Mouse (Mus musculus) stomach, embryonic 14.5 days (tissue): Measurements from ENCODE around the gene Slc16a5. TPM values are rescaled to one million over a fixed set of nuclear protein-coding genes. Genes with fewer than 3 reads are reported as not detected.
"Not testable (repeated sequence)": the region's sequence is repeated elsewhere in the genome, so short reads cannot be mapped to it uniquely, and the experiment has no call there.

Source experiments
- ATAC-seq: fragments of 200-750 bp; cut with Nextera tagmentation; 2 replicates; pipeline ENCODE4 v1.8.0; 2017; ENCODE audit warnings: low read depth, moderate TSS enrichment; ENCODE audit not compliant: insufficient number of reproducible peaks, insufficient read depth, low FRiP score
- H3K27ac ChIP-seq: fragments of 300-500 bp; sonication (generic); 2 replicates; pipeline ENCODE4 v1.5.1; 2014; ENCODE audit warnings: mild to moderate bottlenecking, low read length, moderate library complexity, mixed read lengths
- H3K27me3 ChIP-seq: fragments of 300-500 bp; sonication (generic); 2 replicates; pipeline ENCODE4 v1.6.1; 2014; ENCODE audit warnings: low read length, control low read depth, mixed read lengths; ENCODE audit not compliant: control insufficient read depth, insufficient read depth
- H3K36me3 ChIP-seq: fragments of 300-500 bp; sonication (generic); 2 replicates; pipeline ENCODE4 v1.6.1; 2014; ENCODE audit warnings: mild to moderate bottlenecking, control low read depth, low read length, moderate library complexity, mixed read lengths; ENCODE audit not compliant: control insufficient read depth, insufficient read depth
- H3K4me1 ChIP-seq: fragments of 300-500 bp; sonication (generic); 2 replicates; pipeline ENCODE4 v1.6.1; 2014; ENCODE audit warnings: low read length, control low read depth, mixed read lengths; ENCODE audit not compliant: control insufficient read depth, insufficient read depth
- H3K4me2 ChIP-seq: fragments of 300-500 bp; sonication (generic); replicated peaks from 2 replicates; pipeline ENCODE4 v1.6.1; 2014; ENCODE audit warnings: low read depth, low read length, control low read depth
- H3K4me3 ChIP-seq: fragments of 300-500 bp; sonication (generic); 2 replicates; pipeline ENCODE4 v1.5.1; 2014; ENCODE audit warnings: low read depth, low read length, control low read depth
- H3K9ac ChIP-seq: fragments of 300-500 bp; sonication (generic); replicated peaks from 2 replicates; pipeline ENCODE4 v1.6.1; 2014; ENCODE audit warnings: low read depth, mild to moderate bottlenecking, control low read depth, low read length, moderate library complexity, mixed read lengths
- H3K9me3 ChIP-seq: fragments of 300-500 bp; sonication (generic); 2 replicates; pipeline ENCODE4 v1.6.1; 2016; ENCODE audit warnings: low read depth, low read length, control low read depth; ENCODE audit not compliant: control insufficient read depth
- WGBS: fragments of 180-500 bp; shearing (Covaris S2); extraction: QIAGEN DNeasy Blood & Tissue Kit; methylation state at CpG from one replicate; pipeline ENCODE4 v1.1.7; 2014; 5-methylcytosine and 5-hydroxymethylcytosine counted together
- polyA plus RNA-seq: library from polyadenylated mRNA; unstranded; fragments of >200 nt; fragmentation: Nextera tagmentation; extraction: Ambion mirVana; gene quantifications from 2 replicates; pipeline ENCODE4 v1.2.1, GENCODE M21; 2014

The Slc16a5 gene
- polyA plus RNA-seq, 1 experiment from 2014 or later: 0.32 TPM

DNA sequence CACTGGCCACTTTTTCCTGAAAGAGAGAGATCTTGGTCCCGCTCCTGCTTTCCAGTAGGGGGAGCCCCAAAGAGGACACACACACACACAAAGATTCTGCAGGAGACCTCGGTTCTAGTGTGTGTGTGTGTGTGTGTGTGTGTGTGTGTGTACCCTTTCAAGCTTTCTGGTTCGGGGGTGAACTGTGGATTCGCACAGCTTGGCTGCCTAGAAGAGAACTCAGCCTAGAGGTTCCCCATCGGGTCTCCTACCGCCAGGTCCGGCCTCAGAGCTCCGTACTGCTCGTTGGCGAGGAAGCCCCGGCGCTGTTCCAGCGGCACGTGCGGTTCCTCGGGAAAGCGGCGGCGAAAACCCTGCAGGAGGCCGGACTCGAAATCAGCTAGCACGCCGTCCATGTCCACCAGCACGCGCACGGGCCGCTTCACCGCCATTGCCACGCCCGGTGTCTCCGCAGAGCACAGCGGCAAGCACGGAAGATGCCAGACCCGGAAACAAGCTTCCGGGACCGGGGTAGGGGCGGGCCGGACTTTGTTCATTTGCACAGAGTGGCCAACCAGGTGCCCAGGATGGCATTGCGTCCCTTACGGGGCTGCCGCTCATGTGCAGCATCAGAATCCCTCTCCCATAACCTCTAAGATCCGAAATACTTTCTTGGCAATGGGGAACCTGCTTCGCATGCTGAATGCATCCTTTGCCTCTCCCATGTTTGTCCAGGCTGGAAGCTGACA is 29.2 kb downstream of the Slc16a5 start, which contains the start of gene Nt5c:
Nt5c (minus strand) TSS at position 507 of the 728 bp plus-strand sequence.
- peak within 1 kb of the TSS; percentile 82 for H3K27ac ChIP-seq
- no peaks in the 10 kb centered on the region for H3K27me3 ChIP-seq
- H3K9me3 ChIP-seq: no peaks in the 10 kb centered on the region
- H3K4me2 ChIP-seq: peak within 1 kb of the TSS; percentile 66
- peak within 1 kb of the TSS; percentile 55 for H3K4me3 ChIP-seq
- peaks cover 15% of the 10 kb centered on the region for H3K4me1 ChIP-seq
- WGBS: under 1% methylated on average over 43 of the region's 43 CpGs
- peak within 1 kb of the TSS; percentile 40 for H3K9ac ChIP-seq
- peaks cover 8% of the 10 kb centered on the region; the same call in 1 of the 2 replicates for H3K36me3 ChIP-seq
- ATAC-seq: peak; percentile 90

DNA sequence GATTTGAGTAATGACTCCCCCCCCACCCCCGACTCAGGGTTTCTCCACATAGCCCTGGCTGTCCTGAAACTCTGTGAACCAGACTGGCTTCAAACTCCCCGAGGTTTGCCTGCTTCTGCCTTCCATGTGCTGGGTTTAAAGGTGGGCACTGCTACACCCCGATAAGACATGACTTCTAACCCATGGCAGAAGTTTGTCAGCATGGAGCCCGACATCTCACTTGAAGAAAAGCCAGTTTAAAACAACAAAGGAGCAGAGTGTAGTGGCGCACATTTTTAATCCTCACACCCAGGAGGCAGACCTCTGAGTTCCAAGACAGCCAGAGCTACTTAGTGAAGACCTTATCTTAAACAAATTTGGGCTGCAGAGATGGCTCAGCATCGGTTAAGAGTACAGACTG is 30.1 kb downstream of the Slc16a5 start:
- Histone ChIP-seq H3K4me1 (peaks cover 15% of the 10 kb centered on the region), H3K27ac (no peak overlapping the region; the same call in 1 of the 2 replicates), H3K27me3 (no peaks in the 10 kb centered on the region), H3K36me3 (peaks cover 10% of the 10 kb centered on the region), H3K4me3 (peak overlapping the region; percentile 55), H3K9ac (no peak overlapping the region; the same call in 1 of the 2 replicates), H3K4me2 (peak overlapping the region; percentile 66), H3K9me3 (no peaks in the 10 kb centered on the region)
- no peak for ATAC-seq
- WGBS: 33% methylated on average over 6 of the region's 6 CpGs

DNA sequence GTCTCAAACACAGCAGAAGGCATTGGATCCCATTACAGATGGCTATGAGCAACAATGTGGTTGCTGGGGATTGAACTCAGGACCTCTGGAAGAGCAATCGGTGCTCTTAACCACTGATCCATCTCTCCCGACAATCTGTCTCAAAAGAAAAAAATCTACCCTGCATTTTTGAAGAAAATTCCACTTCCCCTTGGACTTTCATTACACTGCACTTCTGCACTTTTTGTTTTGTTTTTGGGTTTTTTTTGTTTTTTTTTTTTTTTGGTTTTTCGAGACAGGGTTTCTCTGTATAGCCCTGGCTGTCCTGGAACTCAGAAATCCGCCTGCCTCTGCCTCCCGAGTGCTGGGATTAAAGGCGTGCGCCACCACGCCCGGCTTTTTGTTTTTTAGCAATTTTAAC is 34.3 kb downstream of the Slc16a5 start:
- not testable (repeated sequence) for H3K27ac ChIP-seq, H3K9me3 ChIP-seq, H3K4me3 ChIP-seq, ATAC-seq, H3K27me3 ChIP-seq, H3K9ac ChIP-seq, H3K4me1 ChIP-seq, H3K4me2 ChIP-seq
- H3K36me3 ChIP-seq: peaks cover 37% of the 10 kb centered on the region
- WGBS: 83% methylated on average over 9 of the region's 9 CpGs

DNA sequence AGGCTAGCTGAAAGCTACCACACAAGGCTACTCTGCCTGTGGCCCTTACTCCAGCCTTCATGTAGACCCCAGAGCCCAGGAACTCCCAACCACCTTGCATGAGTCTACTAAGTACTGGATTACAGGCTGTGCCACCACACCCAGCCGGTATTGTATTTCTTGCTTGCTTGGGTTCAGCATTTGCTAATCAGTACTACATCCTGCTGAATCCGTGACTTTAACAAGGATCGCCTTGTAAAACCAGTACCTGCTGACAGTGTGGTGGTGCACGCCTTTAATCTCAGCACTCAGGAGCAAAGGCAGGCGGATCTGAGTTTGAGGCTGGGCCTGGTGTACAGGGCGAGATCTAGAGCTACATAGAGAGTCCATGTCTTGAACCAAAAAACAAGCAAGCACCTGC is 40.4 kb downstream of the Slc16a5 start:
- H3K4me2 ChIP-seq: no peak overlapping the region

GRCm38 (mm10) chr11:115506586-115506985 is 44.3 kb downstream of the Slc16a5 start:
- Histone ChIP-seq H3K4me2 (no peak overlapping the region), H3K27me3 (no peaks in the 10 kb centered on the region), H3K27ac (no peak overlapping the region), H3K4me3 (no peak overlapping the region), H3K36me3 (peaks cover 11% of the 10 kb centered on the region), H3K4me1 (peaks cover 34% of the 10 kb centered on the region), H3K9me3 (no peaks in the 10 kb centered on the region), H3K9ac (no peak overlapping the region)
- 68% methylated on average over 3 of the region's 3 CpGs for WGBS
- no peak for ATAC-seq

More for the DNA sequence above, 40.4 kb downstream of the Slc16a5 start:
- H3K27me3 ChIP-seq: no peaks in the 10 kb centered on the region
- no peak overlapping the region for H3K27ac ChIP-seq
- ATAC-seq: no peak
- H3K9me3 ChIP-seq: no peaks in the 10 kb centered on the region
- H3K9ac ChIP-seq: no peak overlapping the region
- no peak overlapping the region for H3K4me3 ChIP-seq
- peaks cover 1% of the 10 kb centered on the region; the same call in 1 of the 2 replicates for H3K4me1 ChIP-seq
- WGBS: 93% methylated on average over 6 of the region's 6 CpGs
- H3K36me3 ChIP-seq: peaks cover 44% of the 10 kb centered on the region

DNA sequence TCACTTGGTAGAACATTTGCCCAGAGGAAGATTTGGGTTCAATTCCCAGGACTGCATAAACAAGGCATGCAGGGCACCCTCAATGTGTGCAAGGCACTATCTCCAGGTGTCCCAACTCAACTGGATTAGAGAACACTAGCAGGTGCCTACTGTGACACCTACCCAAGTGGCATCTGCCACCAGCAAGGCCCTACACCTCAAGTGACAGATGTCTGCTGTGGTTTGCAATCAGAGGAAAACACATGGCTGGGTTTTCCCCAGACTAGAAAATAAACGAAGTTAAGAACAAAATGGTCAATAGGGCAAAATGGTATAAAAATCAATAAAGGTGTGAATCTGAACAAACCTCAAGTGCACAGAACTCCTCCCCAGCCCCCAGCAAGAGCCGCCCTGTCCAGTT is 45.8 kb downstream of the Slc16a5 start:
- Histone ChIP-seq H3K9me3 (no peaks in the 10 kb centered on the region), H3K27ac (no peak overlapping the region), H3K4me1 (peaks cover 46% of the 10 kb centered on the region), H3K27me3 (no peaks in the 10 kb centered on the region), H3K9ac (no peak overlapping the region), H3K4me3 (no peak overlapping the region), H3K36me3 (no peaks in the 10 kb centered on the region), H3K4me2 (no peak overlapping the region)
- no peak for ATAC-seq
- 72% methylated on average over 2 of the region's 2 CpGs for WGBS

- Histone ChIP-seq H3K27me3 (no peaks in the 10 kb centered on the region), H3K27ac (peak overlapping the region; percentile 33; the same call in 1 of the 2 replicates), H3K9me3 (no peaks in the 10 kb centered on the region), H3K4me1 (peaks cover 47% of the 10 kb centered on the region), H3K4me3 (no peak overlapping the region; the same call in 1 of the 2 replicates), H3K9ac (0 out of 2 replicates have a peak overlapping the region, but pooled peaks have one; percentile 3), H3K4me2 (peak overlapping the region; percentile 58), H3K36me3 (no peaks in the 10 kb centered on the region)
- WGBS: 34% methylated on average over 6 of the region's 6 CpGs
- no peak for ATAC-seq
These were observed 47.7 kb downstream of the Slc16a5 start for GRCm38 (mm10) chr11:115509773-115510506.

- Histone ChIP-seq H3K4me3 (no peak overlapping the region; the same call in 1 of the 2 replicates), H3K4me2 (peak overlapping the region; percentile 58), H3K9ac (no peak overlapping the region), H3K27ac (no peak overlapping the region; the same call in 1 of the 2 replicates), H3K36me3 (no peaks in the 10 kb centered on the region), H3K9me3 (no peaks in the 10 kb centered on the region), H3K27me3 (no peaks in the 10 kb centered on the region), H3K4me1 (peaks cover 49% of the 10 kb centered on the region)
- no peak for ATAC-seq
- 53% methylated on average over 5 of the region's 5 CpGs for WGBS
These were observed 48.2 kb downstream of the Slc16a5 start for GRCm38 (mm10) chr11:115510507-115510888.
